Mouse (Mus musculus): ENCODE results near the gene Ano2. TPM values are rescaled to one million over a fixed set of nuclear protein-coding genes. Genes with fewer than 3 reads are reported as not detected.

The Ano2 gene
- polyA plus RNA-seq, 1 experiment from 2014 or later, result not detected

DNA sequence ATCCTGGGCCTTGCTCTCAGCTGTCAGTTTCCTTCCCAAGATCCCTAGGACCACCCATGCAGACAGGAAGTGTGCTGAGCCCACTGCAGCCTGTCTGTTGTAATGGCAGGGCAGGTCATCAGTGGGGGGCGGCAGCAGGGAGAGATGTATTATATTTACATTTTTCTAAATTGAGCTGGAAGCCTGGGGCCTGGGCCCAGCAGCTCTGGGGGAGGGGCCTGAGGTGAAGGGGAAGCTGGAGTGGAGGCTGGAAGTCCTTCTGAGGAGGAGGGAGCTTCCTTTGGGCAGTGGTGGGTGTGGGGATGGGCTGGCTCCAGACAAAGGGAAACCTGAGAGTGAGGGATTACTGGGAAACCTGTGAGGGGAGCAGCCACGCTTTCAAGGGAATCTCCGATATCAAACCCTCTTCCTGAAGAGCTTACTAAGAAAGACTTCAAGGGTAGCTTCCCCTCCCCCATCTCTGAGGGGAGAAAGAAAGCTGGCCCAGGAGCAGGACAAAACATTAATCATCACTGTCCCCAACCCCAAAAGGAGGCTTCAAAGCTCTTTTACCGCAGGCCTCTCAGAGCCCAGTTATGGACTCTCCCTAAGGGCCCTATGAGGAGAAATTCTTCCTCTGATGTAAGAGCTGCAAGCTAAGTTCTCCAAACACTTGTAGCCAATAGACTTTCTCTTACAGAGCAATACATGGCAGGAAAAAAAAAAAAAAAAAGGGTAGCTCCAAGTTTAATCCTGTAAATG lies 313.0 kb downstream of the Ano2 start:
- no peaks in the 10 kb centered on the region for H3K36me3 ChIP-seq

DNA sequence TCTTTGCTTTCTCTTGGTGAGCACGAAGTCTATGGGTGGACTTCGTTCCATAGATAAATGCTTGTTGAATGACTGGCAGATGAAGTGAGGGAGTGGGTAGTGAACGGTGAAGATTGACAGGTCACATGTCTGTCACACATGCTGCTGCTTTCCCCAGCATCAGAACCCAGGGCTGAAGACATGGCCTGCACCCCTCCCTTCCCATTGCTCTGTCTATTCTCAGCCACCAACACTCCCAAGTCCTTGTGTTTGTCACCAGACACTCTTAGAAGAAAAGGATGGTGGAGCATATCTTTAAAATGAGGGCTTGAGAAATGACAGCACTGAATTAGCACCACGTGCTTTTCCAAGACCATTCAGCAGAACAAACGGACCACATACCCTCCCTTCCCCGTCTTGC lies 316.4 kb downstream of the Ano2 start:
- Histone ChIP-seq H3K9me3 (no peaks in the 10 kb centered on the region), H3K4me2 (no peak overlapping the region), H3K27me3 (no peaks in the 10 kb centered on the region), H3K9ac (replicated peaks) (no peak overlapping the region), H3K4me3 (replicated peaks) (no peak overlapping the region), H3K4me1 (replicated peaks) (peaks cover 42% of the 10 kb centered on the region), H3K36me3 (no peaks in the 10 kb centered on the region), H3K27ac (no peak overlapping the region)
- ATAC-seq (ENCODE audit: insufficient number of reproducible peaks, insufficient read depth, low FRiP score, low TSS enrichment, low read depth), result no peak
- WGBS, result 85% methylated on average over 6 of the region's 6 CpGs

More for the DNA sequence above, 313.0 kb downstream of the Ano2 start:
- no peak overlapping the region for H3K4me3 ChIP-seq (replicated peaks)
- no peak overlapping the region for H3K4me2 ChIP-seq
- ATAC-seq (ENCODE audit: insufficient number of reproducible peaks, insufficient read depth, low FRiP score, low TSS enrichment, low read depth), result peak; percentile 77
- no peaks in the 10 kb centered on the region for H3K27me3 ChIP-seq
- 13% methylated on average over 4 of the region's 4 CpGs for WGBS
- no peaks in the 10 kb centered on the region for H3K9me3 ChIP-seq
- peak overlapping the region; percentile 90 for H3K27ac ChIP-seq
- no peak overlapping the region for H3K9ac ChIP-seq (replicated peaks)
- peaks cover 35% of the 10 kb centered on the region for H3K4me1 ChIP-seq (replicated peaks)

DNA sequence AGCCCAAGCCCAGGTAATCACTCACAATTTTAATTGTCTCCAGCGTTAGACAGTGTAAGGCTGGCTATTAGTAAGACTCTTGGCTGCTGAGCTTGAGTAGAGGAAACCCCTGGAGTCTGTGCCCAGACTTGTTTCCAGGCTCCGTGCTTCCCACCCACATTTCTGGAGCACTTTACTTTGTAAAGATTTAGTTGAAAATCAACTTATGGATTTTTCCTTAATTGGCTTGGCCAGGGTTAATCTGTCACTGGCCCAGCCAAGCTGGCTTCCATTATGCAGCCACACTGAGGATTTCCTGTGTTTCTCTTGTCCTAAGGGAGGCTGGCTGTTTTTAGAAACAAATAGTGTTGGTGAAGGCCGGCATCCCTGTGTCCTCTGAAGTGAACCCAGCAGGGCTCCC lies 318.9 kb downstream of the Ano2 start:
- Histone ChIP-seq H3K4me1 (replicated peaks) (peaks cover 20% of the 10 kb centered on the region), H3K27me3 (no peaks in the 10 kb centered on the region), H3K36me3 (no peaks in the 10 kb centered on the region), H3K4me3 (replicated peaks) (no peak overlapping the region), H3K4me2 (no peak overlapping the region), H3K9me3 (no peaks in the 10 kb centered on the region), H3K27ac (0 out of 2 replicates have a peak overlapping the region, but pooled peaks have one; percentile 17), H3K9ac (replicated peaks) (no peak overlapping the region)
- WGBS, result 11% methylated on average over 3 of the region's 3 CpGs
- ATAC-seq (ENCODE audit: insufficient number of reproducible peaks, insufficient read depth, low FRiP score, low TSS enrichment, low read depth), result no peak

DNA sequence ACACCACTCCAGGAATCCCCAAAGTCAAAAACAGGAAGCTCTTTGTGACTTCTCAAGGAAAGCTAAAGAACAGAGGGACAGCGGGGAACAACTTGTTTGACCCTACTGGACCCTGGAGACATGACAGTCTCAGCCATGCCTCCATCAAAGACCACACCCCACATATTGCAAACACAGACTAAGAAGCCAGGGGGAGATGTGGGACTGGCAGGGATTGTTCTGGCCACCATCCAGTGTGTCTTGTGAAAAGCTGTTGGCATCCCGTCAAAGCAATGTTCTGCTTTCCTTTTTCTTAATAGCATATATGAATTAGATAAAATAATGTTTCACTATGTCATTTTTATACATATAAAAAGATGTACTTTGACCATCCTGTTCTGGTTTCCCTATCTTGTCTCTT lies 326.8 kb downstream of the Ano2 start:
- Histone ChIP-seq H3K4me1 (replicated peaks) (no peaks in the 10 kb centered on the region; the same call in 1 of the 2 replicates), H3K36me3 (no peaks in the 10 kb centered on the region), H3K9ac (replicated peaks) (no peak overlapping the region), H3K9me3 (no peaks in the 10 kb centered on the region), H3K4me2 (no peak overlapping the region), H3K27me3 (no peaks in the 10 kb centered on the region), H3K4me3 (replicated peaks) (no peak overlapping the region), H3K27ac (no peak overlapping the region)
- 90% methylated on average over 2 of the region's 2 CpGs for WGBS
- ATAC-seq (ENCODE audit: insufficient number of reproducible peaks, insufficient read depth, low FRiP score, low TSS enrichment, low read depth), result no peak

DNA sequence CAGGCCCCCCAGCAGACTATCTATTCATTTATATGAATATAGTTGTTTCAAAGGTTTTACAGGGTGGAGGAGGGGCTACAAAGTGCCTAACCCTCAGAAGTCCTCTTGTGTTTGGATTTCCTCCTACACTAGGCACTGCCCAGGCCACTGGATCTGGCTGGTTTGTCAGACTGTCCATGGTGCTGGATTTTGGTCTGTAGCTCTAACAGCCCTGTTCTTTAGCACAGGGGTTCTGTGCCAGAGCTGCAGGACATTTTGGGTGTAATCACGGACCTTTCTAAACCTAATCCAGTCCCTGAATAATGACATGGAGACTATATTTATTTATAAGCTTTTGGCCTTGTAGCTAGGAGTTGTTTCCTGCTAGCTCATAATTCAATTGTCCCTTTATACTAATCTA lies 328.2 kb downstream of the Ano2 start:
- Histone ChIP-seq H3K27ac (no peak overlapping the region), H3K4me2 (no peak overlapping the region), H3K9me3 (no peaks in the 10 kb centered on the region), H3K27me3 (no peaks in the 10 kb centered on the region), H3K4me3 (replicated peaks) (no peak overlapping the region), H3K36me3 (no peaks in the 10 kb centered on the region), H3K9ac (replicated peaks) (no peak overlapping the region), H3K4me1 (replicated peaks) (no peaks in the 10 kb centered on the region; the same call in 1 of the 2 replicates)
- 81% methylated on average over 1 of the region's 1 CpGs for WGBS
- ATAC-seq (ENCODE audit: insufficient number of reproducible peaks, insufficient read depth, low FRiP score, low TSS enrichment, low read depth), result no peak

DNA sequence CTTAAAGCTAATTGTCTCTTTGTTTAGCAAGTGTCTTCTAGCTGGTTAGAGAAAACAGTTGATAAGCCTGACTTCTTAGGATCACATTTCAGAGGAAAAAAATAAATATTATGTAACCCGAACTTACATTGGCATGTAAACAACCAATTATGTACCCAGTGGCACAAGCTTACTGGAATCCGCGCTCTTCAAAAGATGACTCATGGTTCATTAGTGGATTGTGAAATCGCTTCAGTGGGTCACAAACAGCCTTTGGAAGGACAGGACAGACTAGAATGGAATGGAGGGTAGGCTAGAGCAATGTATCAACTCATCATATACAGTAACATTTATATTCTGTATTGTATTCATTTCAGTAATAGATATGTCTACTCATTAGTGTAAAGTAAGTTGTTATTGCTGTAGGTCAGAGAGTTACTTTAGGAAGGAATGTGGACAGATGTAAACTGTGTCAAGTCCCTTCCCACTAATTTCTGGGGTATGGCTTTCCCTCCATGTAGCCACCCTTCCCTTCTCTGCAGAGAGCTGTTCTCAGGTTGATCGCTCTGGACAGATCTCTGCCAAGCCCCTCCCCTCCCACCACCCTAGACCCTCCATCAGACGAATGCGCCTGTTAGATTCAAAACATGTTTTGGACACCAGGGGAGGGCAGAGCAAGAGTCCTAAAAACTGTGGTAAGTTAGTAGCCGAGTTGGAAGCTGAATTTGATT lies 343.6 kb downstream of the Ano2 start:
- ATAC-seq (ENCODE audit: insufficient number of reproducible peaks, insufficient read depth, low FRiP score, low TSS enrichment, low read depth), result peak; percentile 56; the same call in 1 of the 2 replicates
- Histone ChIP-seq H3K9ac (replicated peaks) (no peak overlapping the region), H3K36me3 (no peaks in the 10 kb centered on the region), H3K4me2 (peak overlapping the region; percentile 15; the same call in 1 of the 2 replicates), H3K4me3 (replicated peaks) (no peak overlapping the region), H3K9me3 (no peaks in the 10 kb centered on the region), H3K27ac (no peak overlapping the region), H3K4me1 (replicated peaks) (peaks cover 5% of the 10 kb centered on the region), H3K27me3 (no peaks in the 10 kb centered on the region)
- 62% methylated on average over 8 of the region's 8 CpGs for WGBS

DNA sequence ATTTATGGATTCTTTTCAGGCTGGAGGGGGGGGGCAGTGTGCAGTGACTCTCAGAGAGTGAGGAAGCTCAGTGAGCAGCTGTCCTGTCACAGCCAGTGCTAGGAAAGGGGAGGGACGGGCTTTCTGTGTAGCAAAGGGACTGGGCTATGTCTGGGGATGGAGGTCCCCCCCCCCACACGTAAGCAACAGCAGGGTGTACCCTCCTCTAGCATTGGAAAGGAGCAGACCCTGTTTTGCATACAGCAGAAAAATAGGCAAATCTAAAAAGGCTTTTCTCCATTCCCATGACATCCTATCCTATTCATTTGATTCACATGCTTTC lies 344.1 kb downstream of the Ano2 start:
- Histone ChIP-seq H3K9ac (replicated peaks) (no peak overlapping the region), H3K27ac (0 out of 2 replicates have a peak overlapping the region, but pooled peaks have one; percentile 50)

DNA sequence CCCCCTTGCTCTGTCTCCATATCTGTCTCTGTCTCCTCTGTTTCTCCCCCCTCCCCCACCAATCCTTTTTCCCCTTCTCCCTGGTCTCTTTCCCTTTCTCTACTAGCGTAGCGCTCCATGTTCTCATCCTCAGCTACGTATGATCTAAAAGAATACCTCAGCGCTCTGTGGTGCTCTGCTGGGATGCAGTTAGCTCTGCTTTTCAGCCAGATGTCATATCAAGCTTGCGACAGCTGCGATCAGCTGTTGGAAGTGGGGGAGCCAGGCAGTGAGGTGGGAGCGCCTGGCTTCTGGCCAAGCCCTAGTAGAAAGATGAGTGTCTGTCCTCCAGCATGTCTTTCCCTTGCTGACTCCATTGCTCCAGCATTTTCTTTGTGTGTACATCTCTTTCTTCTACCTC lies 344.5 kb downstream of the Ano2 start:
- 0 out of 2 replicates have a peak overlapping the region, but pooled peaks have one; percentile 15 for H3K4me2 ChIP-seq

More for the DNA sequence above, 344.1 kb downstream of the Ano2 start:
- peak overlapping the region; percentile 15; the same call in 1 of the 2 replicates for H3K4me2 ChIP-seq
- H3K4me3 ChIP-seq (replicated peaks), result no peak overlapping the region
- H3K27me3 ChIP-seq, result no peaks in the 10 kb centered on the region
- no peaks in the 10 kb centered on the region for H3K9me3 ChIP-seq
- H3K36me3 ChIP-seq, result no peaks in the 10 kb centered on the region
- H3K4me1 ChIP-seq (replicated peaks), result peaks cover 5% of the 10 kb centered on the region
- 34% methylated on average over 2 of the region's 2 CpGs for WGBS
- peak; percentile 73; the same call in 1 of the 2 replicates for ATAC-seq (ENCODE audit: insufficient number of reproducible peaks, insufficient read depth, low FRiP score, low TSS enrichment, low read depth)

DNA sequence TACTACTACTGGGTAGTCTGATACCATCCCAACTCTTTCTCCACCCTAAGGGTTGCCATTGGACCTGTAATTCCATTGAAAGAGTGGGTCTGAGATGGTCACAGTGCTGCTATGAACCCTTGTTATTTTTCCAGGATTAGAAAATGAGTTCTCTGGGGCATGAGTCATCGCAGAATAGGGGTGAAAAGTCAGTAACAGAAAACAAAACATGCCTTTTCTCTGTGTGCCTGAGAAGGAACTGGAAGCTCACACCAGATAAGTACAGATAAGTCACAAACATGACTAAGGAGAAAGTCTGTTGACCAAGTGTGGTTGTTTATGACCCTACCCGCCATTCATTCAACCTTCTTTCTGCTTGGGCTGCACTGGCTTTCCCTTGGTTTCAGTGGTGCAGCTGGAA lies 345.4 kb downstream of the Ano2 start:
- no peak overlapping the region for H3K4me3 ChIP-seq (replicated peaks)
- H3K36me3 ChIP-seq, result no peaks in the 10 kb centered on the region
- 84% methylated on average over 2 of the region's 2 CpGs for WGBS
- no peaks in the 10 kb centered on the region for H3K9me3 ChIP-seq
- H3K4me1 ChIP-seq (replicated peaks), result peaks cover 5% of the 10 kb centered on the region
- H3K27me3 ChIP-seq, result no peaks in the 10 kb centered on the region
- no peak overlapping the region for H3K9ac ChIP-seq (replicated peaks)
- H3K4me2 ChIP-seq, result no peak overlapping the region
- ATAC-seq (ENCODE audit: insufficient number of reproducible peaks, insufficient read depth, low FRiP score, low TSS enrichment, low read depth), result no peak
- no peak overlapping the region for H3K27ac ChIP-seq

More for the DNA sequence above, 344.5 kb downstream of the Ano2 start:
- 77% methylated on average over 7 of the region's 7 CpGs for WGBS
- peaks cover 5% of the 10 kb centered on the region for H3K4me1 ChIP-seq (replicated peaks)
- no peak overlapping the region for H3K9ac ChIP-seq (replicated peaks)
- 0 out of 2 replicates have a peak overlapping the region, but pooled peaks have one; percentile 50 for H3K27ac ChIP-seq
- no peak overlapping the region for H3K4me3 ChIP-seq (replicated peaks)
- H3K36me3 ChIP-seq, result no peaks in the 10 kb centered on the region
- no peaks in the 10 kb centered on the region for H3K9me3 ChIP-seq
- no peaks in the 10 kb centered on the region for H3K27me3 ChIP-seq
- no peak for ATAC-seq (ENCODE audit: insufficient number of reproducible peaks, insufficient read depth, low FRiP score, low TSS enrichment, low read depth)

DNA sequence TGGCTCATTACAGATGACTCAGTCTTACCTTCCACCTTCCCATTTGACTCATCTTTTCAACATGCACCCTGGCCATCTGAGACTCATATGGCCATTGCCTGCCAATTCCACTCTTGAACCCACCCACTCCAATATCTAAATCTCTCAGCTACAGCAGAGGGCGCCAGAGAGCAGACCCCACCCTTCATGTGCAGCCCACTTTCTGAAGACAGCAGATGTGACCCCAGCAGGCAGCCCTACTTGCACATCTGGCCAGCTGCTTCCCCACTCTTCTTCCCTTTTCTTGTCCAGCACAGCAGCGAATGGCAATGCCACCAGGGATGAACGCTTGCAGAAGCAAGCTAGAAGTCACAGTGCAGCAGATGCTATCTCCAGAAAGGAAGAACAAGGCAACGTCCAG lies 355.7 kb downstream of the Ano2 start:
- no peak overlapping the region for H3K4me2 ChIP-seq
- H3K9me3 ChIP-seq, result no peaks in the 10 kb centered on the region
- H3K27me3 ChIP-seq, result no peaks in the 10 kb centered on the region
- H3K36me3 ChIP-seq, result no peaks in the 10 kb centered on the region
- no peak overlapping the region for H3K4me3 ChIP-seq (replicated peaks)
- WGBS, result 38% methylated on average over 4 of the region's 4 CpGs
- no peak for ATAC-seq (ENCODE audit: insufficient number of reproducible peaks, insufficient read depth, low FRiP score, low TSS enrichment, low read depth)
- no peak overlapping the region for H3K9ac ChIP-seq (replicated peaks)
- H3K27ac ChIP-seq, result no peak overlapping the region
- no peaks in the 10 kb centered on the region for H3K4me1 ChIP-seq (replicated peaks)

DNA sequence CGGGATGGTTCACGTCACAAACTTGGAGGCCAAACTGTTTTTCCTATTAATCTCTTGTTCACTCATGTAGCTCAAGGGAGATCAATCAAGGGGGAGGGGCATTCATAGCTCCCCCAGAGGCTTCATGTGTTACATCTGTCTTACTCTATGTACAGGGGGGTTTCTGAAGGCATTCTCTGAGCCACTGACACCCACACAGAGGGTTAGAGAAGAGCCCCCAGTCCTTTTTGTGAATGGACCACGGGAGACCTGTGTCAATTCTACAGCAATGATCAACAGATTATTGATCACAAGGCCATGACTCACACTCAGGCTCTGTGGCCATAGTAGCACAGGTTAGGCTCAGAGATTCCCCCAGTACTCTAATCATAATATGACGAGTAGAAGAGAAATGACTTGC lies 358.0 kb downstream of the Ano2 start:
- 73% methylated on average over 4 of the region's 4 CpGs for WGBS
- Histone ChIP-seq H3K4me3 (replicated peaks) (no peak overlapping the region), H3K9ac (replicated peaks) (no peak overlapping the region), H3K36me3 (no peaks in the 10 kb centered on the region), H3K27me3 (no peaks in the 10 kb centered on the region), H3K9me3 (no peaks in the 10 kb centered on the region), H3K4me2 (no peak overlapping the region), H3K4me1 (replicated peaks) (no peaks in the 10 kb centered on the region), H3K27ac (no peak overlapping the region)
- no peak for ATAC-seq (ENCODE audit: insufficient number of reproducible peaks, insufficient read depth, low FRiP score, low TSS enrichment, low read depth)

All from limb, embryonic 12.5 days (tissue).